Mouse (Mus musculus) bone marrow macrophage, adult 2 months (primary cell): ENCODE measurements around the gene Abcb11.

Source experiments
- CTCF ChIP-seq: IDR thresholded peaks from 2 replicates; pipeline ENCODE4 v1.5.1; 2012; ENCODE audit warnings: low read depth, mild to moderate bottlenecking, low read length, moderate library complexity
- POLR2A ChIP-seq: IDR thresholded peaks from 2 replicates; pipeline ENCODE4 v1.6.1; 2012; ENCODE audit warnings: mild to moderate bottlenecking, low read depth, low read length, borderline replicate concordance

DNA sequence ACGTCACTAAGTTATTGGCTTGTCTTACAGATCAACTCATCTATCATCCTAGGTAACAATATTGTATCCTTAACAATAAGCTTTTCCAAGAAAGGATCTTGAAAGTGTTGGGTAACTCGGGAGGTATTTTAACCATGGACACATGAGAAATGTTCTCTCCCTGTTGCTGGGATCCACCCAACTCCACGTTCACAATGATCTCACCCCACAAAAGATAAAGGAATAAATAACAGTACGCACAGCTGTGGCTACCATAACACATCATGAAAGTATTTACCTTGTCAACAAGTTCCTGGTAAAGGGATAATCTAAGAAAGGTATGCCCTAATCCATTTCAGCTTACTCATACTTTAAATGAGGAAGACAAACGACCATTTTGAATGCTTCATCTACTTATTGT, 21.0 kb downstream of the Abcb11 start:
- no peak for TF ChIP-seq CTCF
- no peak for TF ChIP-seq POLR2A
